Mouse (Mus musculus) 416B (cell line): ENCODE measurements at regions not wholly inside any gene's neighbourhood (a gene's known extent, or its start where the extent isn't known, plus 50 kb on each side); places are given as distances from the start of the nearest gene placed in this dataset.

Experiments used
- DNase-seq: peaks from one replicate; pipeline ENCODE4 v3.0.0; 2011; ENCODE audit warnings: low read depth

DNA sequence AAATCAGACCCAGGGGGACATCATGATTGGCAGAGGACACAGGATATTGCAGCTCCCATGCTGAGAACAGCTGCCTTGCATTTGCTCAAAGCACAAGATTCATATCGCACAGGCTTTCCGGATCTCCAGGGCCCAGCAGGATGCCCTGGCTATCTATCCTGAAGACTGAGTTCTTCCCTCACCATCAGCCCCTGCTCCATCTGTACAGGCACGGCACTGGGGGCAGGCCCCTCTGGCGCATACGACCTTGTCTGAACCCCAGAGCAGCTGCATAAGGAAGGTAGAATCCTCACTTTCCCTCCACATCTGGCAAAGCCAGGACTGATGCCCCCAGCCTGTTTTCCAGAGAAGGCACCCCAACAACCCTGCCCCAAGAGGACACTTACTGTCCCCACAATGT, 266.8 kb downstream of the Tns1 start:
- no peak for DNase-seq

DNA sequence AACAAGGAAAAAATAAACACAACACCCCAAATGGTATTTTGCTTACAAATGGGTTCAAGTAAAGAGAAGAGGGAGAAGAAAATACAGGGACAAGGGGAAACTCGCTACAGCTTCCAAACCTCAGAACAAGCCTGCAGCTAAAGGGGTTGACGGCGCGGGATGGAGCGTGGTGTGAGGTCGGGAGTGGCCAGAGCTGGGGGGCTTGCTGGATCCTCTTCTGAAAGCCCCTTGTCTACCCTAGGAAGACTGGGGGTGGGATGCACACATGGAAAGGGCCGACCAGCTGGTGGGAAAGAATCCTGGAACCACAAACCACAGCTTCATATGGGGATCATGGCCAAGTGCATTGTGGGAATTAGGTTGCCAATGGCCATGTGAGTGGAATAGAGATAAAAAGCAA, 267.4 kb downstream of the Tns1 start:
- DNase-seq, result no peak

DNA sequence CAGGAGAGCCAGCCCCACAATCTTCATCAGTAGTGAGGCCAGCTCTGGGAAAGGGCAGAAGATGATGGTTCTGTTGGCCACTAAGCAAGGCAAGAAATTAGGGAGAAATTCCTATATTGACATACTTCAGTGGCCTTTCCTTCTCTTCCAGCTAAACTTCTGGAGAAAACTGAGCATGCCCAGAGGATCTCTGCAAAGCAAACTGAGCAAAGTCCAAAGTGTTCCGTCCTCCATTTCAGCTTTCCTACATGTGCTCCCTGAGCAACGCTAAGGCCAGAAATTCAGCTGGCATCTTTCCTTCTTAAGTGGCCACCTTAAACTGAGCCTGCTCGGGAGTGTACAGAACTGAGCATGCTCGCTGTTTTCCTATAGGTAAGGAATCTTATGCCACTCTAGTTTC, 268.9 kb downstream of the Tns1 start:
- no peak for DNase-seq

GRCm38 (mm10) chr1:73853851-73854250, 270.4 kb downstream of the Tns1 start:
- DNase-seq, result no peak

DNA sequence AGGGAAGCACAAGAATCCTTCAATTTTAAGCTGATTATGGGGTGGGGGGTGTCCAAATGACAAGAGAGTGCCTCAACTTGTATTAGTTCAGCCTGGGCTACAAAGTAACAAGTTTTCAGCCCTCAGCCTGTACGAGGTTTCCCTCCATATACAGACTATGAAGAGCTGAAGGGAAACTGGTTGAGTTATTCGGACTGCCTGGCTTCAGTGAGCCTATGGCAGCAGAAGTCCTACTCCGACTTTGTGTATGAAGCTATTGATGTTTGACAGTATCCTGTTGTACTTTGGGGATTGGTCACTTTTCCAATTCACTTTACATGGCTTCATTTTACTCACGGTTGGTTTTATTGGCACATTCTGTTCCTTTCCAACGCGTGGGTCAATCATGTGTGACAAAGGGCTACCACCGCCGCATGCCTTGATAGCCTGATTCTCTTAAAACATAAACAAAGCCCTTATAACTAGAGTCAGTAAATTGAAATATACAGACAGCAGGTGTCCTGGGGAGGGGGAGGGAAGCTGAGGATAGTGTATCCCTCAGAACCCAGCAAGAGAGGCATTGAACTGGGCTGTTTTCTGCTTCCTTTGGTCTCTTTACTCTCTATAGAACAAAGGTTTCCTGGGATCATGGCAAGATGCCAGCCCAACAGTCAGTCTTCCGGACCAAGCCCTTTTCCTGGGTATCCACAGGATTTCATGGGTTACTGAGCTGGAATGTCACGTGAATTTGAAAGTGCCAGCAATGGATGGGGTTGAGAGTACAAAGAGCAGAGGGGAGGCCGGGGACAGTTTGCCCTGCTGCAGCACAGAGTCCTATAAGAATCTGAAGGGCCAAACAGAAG, 273.9 kb downstream of the Tns1 start:
- DNase-seq, result no peak

DNA sequence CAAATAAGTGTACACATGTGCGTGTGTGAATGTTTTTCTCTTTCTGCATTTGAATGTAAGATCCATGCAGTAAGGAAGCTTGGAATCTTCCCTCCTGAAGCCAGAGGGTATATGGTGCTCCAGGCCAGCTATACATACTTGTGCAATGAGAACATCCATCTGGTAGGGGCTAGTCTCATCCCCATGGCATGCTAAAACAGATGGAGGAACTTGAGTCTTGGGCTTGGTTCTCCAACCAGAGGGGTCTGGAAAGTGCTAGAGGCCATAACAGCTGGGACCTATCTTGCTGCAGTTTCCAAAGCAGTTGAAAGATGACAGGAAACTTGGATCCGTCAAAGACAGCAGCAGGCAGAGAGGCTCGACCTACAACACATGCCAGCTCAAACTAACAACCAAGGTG, 275.9 kb downstream of the Tns1 start:
- DNase-seq, result no peak

GRCm38 (mm10) chr1:73847126-73847525, 277.1 kb downstream of the Tns1 start:
- no peak for DNase-seq

GRCm38 (mm10) chr1:73845115-73845514, 279.1 kb downstream of the Tns1 start:
- no peak for DNase-seq

- no peak for DNase-seq
Measured at GRCm38 (mm10) chr1:73844574-73844973, 279.7 kb downstream of the Tns1 start.

- no peak for DNase-seq
Measured at GRCm38 (mm10) chr1:73839351-73839750, 284.9 kb downstream of the Tns1 start.

DNA sequence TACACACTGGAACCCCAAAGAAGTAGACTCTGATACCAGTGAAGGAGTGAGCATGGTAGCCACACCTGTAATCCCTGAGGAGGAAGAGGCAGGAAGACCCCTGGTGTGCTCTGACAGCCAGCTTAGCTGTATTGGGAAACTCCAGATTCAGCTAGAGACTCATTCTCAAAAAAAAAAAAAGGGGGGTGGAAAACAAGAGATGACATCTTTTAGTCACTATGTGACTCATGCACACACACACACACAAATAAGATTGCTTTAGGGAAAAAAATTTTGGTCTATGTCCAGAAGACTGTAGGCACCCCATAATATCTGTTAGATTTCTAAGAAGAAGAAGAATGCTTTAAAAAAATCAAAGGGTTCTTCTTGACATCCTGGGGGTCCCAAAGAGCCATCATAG, 287.6 kb downstream of the Tns1 start:
- DNase-seq, result no peak

- DNase-seq, result no peak
Measured at GRCm38 (mm10) chr1:73834566-73834965, 289.7 kb downstream of the Tns1 start.

GRCm38 (mm10) chr1:73830486-73831132, 293.6 kb downstream of the Tns1 start:
- DNase-seq, result no peak

GRCm38 (mm10) chr1:73828996-73829395, 295.3 kb downstream of the Tns1 start:
- DNase-seq, result peak; percentile 37

DNA sequence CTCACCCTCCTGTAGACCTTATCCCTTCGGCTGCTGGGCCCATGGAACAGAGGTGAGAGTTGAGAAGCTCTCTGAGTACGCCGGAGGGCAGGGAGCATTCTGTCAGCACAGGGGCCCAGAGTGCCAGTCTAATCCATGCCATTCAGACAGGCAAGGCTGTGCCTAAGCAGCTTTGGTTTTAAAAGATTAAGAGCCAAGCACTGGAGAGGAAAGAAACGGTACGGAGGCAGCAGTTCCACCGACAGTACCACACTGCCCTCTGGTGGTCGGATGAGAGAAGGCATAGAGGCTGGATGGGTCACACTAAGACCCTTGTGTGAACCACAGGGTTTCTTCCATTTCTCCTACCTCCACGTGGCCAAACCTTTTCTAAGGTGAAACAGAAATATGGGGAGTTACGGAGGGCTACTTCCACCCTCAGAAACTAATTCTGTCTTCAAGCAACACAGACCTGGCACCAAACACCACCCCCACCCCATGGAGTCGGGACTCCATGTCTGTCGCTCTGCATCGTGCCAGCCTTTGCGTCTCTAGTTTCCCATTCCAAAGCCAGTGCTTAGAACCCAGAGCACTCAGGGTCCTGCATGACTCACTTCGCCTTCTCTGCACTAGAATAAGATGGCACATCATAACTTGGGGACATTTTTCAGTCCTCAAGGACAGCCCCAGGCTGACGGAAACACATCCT, 297.9 kb downstream of the Tns1 start:
- DNase-seq, result peak; percentile 55

DNA sequence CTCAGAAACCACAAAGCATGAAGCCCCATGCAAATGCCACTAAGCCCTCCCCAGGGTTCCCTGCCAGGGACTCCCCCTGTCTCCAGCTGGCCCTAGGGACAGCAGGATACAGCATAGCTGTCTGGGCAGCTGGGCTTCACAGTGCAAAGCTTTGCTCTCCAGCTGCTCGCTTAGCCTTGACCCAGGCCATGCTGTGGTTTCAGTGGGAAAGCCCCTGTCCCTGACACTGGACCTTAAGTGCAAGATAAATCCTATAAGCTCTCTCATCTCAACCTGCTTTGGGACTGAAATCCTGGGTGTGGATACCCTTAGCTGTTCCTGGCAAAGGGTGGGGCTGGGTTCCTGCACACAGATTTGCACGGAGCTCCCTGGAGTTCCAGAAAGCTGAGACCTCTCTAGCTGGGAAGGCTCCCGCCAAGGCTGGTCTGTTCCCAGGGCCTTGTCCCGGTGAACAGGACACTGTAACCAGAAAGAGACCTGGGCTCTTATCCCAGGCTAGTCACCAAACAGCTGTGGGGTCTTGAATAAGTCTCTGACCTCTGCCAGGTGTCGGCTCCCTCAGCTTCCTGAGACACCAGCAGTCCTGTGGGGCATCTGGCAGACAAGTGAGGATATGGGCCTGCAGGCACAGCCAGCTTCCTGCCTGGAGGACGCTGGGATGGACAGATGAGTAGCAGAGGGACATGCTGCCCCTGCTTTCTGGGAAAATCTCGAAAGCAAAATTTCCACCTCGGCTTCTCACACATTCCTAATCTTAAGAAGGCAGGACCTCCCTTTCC, 299.7 kb downstream of the Tns1 start:
- no peak for DNase-seq

- DNase-seq, result no peak
Measured at GRCm38 (mm10) chr1:73823726-73824125, 300.5 kb downstream of the Tns1 start.

DNA sequence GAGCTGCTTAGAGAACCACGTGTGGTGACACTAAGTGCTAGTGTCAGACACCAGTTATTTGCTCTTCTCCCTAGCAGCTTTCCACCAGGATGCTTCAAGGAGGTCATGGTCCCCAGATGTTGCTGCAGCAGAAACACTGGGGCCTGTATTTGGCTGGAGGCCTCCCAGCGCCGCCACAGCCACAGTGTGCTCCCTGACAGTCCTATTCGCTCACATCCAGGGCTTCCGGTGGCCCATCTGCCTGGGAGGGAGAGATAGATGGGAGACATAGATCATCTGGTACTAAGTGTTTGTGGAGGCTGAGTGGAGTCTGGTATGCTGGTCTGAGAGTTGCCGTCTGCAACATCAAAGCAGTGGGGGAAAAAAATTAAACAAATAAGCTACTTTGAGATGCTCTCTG, 301.6 kb downstream of the Tns1 start:
- no peak for DNase-seq

DNA sequence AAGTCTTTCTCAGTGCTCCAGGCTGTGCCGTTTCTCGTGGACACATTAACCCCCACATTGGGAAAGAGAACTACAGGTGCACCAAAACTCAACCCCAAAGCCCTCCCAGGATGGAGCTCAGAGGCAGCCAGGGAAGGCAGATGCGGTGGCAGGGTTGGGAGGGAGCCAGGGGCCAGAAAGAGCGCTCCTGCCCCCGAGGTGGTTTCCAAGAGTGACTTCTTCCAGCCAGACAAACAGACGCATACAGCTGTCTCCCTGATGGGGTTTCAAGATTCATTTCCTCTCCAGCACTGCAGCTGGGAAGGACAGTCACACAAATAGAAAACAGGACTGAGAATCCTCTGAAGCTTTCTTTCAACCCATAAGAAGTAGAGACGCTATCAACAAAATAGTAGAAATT, 303.5 kb downstream of the Tns1 start:
- no peak for DNase-seq

GRCm38 (mm10) chr1:73807206-73807605, 317.0 kb downstream of the Tns1 start:
- DNase-seq, result no peak

DNA sequence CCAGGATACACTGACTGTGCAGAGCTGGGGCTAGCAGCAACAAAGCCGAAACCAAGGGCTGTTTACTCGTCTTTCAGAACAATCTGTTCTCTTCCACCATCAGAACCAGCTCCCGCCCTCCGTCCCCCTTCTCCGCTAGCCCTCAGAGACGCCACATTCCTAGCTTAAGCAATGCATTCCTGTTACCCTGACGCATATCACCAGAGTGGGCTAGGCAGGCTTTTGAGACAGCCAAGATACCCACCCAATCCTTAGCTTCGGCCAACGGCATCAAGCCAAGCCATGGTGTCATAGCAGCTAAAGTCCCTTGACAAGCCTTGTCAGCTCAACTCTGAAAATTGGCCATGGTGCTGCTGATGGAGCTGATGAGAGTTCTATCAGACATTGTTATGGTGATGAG, 319.1 kb downstream of the Tns1 start:
- no peak for DNase-seq

- no peak for DNase-seq
Measured at GRCm38 (mm10) chr1:73799996-73800395, 324.3 kb downstream of the Tns1 start.
